Mouse (Mus musculus) thymus, adult 2 months (tissue): Measurements from ENCODE around the gene Rhbdf2.

ENCODE experiments used
- CTCF ChIP-seq: fragments of 200-500 bp; IDR thresholded peaks from 2 replicates; pipeline ENCODE4 v1.5.1; 2012; ENCODE audit warnings: mild to moderate bottlenecking, control low read depth, low read length, moderate library complexity, borderline replicate concordance; ENCODE audit not compliant: control insufficient read depth, poor library complexity, insufficient read depth; ENCODE audit errors: extremely low read depth
- POLR2A ChIP-seq: fragments of 200-500 bp; IDR thresholded peaks from 2 replicates; pipeline ENCODE4 v1.6.1; 2012; ENCODE audit warnings: mild to moderate bottlenecking, low read length, control low read depth, moderate library complexity; ENCODE audit not compliant: control insufficient read depth, poor library complexity, insufficient read depth; ENCODE audit errors: extremely low read depth

DNA sequence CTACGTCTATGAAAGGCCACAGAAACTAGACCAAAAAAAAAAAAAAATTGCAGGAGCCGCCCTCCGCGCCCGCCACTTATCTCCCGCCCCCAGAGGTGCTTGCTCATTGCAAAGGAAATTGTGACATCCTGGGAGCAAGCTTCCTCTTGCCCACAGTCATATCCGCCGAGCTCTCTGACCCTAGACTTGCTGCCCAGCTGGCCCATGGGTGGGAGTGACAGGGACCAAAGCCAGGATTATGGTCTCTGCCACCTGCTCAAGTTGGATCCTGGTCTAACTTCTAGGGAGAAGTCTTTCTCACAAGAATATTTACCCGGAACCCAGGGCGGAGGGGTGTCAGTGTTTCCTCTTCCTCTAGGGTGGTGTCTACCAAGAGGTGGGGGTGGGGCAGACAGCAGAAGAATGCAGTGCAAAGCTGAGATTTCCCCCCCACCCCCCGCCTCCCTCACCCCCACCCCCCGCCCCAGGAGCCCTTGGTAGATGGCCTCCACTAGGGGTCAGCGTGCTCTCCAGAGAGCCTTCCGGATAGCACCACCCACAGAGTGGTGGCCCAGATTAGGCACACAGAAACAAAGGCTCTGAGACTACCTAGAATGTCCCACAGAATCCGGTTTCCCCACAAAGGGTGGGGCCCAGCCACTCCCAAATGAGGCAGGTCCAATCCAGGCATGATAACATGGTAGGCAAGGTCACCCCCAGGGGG lies 10.9 kb downstream of the Rhbdf2 start:
- TF ChIP-seq POLR2A (no peak), CTCF (no peak)
